Mouse (Mus musculus) CH12.LX (cell line): ENCODE measurements around the gene Efna4. TPM values are rescaled to one million over a fixed set of nuclear protein-coding genes. Genes with fewer than 3 reads are reported as not detected.

Experiments
- DNase-seq: peaks from one replicate; pipeline ENCODE4 v3.0.0-alpha.2; 2013; ENCODE audit errors: extremely low read depth
- H3K27ac ChIP-seq: 2 replicates; pipeline ENCODE4 v1.5.1; 2012; ENCODE audit warnings: low read depth, mild to moderate bottlenecking, control low read depth, moderate library complexity; ENCODE audit not compliant: insufficient read depth
- H3K27me3 ChIP-seq: replicated peaks from 2 replicates; pipeline ENCODE3; 2012; ENCODE audit warnings: inconsistent platforms
- H3K36me3 ChIP-seq, 2 experiments: replicated peaks in 1 of 2; 2 replicates each; pipeline versions ENCODE3 to v1.6.1; 2012; ENCODE audit warnings: inconsistent platforms in 1 of 2, low read length in 1 of 2, mild to moderate bottlenecking in 1 of 2, mixed read lengths in 1 of 2, moderate library complexity in 1 of 2; ENCODE audit not compliant: control insufficient read depth in 1 of 2, insufficient read depth in 1 of 2
- H3K4me1 ChIP-seq, 2 experiments: 2 replicates each; pipeline ENCODE4 v1.6.1; 2012; ENCODE audit warnings: inconsistent platforms in 1 of 2, moderate library complexity in 1 of 2; ENCODE audit not compliant: insufficient read depth in 2 of 2, control insufficient read depth in 1 of 2
- H3K4me2 ChIP-seq: 2 replicates; pipeline ENCODE4 v1.6.1; 2012; ENCODE audit warnings: low read depth, mild to moderate bottlenecking, control low read depth; ENCODE audit not compliant: poor library complexity, insufficient read depth, severe bottlenecking
- H3K4me3 ChIP-seq, 3 experiments: fragments of 150-350 bp in 1 of 3; sonication (generic) in 1 of 3; replicated peaks in 1 of 3; 2 replicates each; pipeline versions ENCODE3 to v1.5.1; 2011 to 2012; ENCODE audit warnings: low read depth in 2 of 3, low read length in 2 of 3, mild to moderate bottlenecking in 2 of 3, moderate library complexity in 2 of 3, control low read depth in 1 of 3, improper control_type of control experiment in 1 of 3, inconsistent platforms in 1 of 3, mixed read lengths in 1 of 3; ENCODE audit not compliant: poor library complexity in 1 of 3
- H3K79me2 ChIP-seq: replicated peaks from 2 replicates; pipeline ENCODE4 v1.6.1; 2012; ENCODE audit warnings: mild to moderate bottlenecking, moderate library complexity; ENCODE audit not compliant: control insufficient read depth, poor library complexity, insufficient read depth, severe bottlenecking; ENCODE audit errors: extremely low read depth
- H3K9ac ChIP-seq: 2 replicates; pipeline ENCODE4 v1.6.1; 2012; ENCODE audit warnings: low read depth, mild to moderate bottlenecking, control low read depth, moderate library complexity; ENCODE audit not compliant: insufficient read depth
- H3K9me3 ChIP-seq: replicated peaks from 2 replicates; pipeline ENCODE3; 2012; ENCODE audit warnings: low read length, inconsistent platforms, mixed read lengths
- BHLHE40 ChIP-seq: IDR thresholded peaks from 2 replicates; pipeline ENCODE4 v1.6.1; 2011; ENCODE audit warnings: mild to moderate bottlenecking, low read depth, low read length, improper control_type of control experiment
- CTCF ChIP-seq, 2 experiments: IDR thresholded peaks in 1 of 2; conservative IDR thresholded peaks in 1 of 2; 2 replicates each; pipeline ENCODE4 v1.5.1; 2011 to 2012; ENCODE audit warnings: low read depth in 2 of 2, low read length in 2 of 2, improper control_type of control experiment in 1 of 2, inconsistent platforms in 1 of 2, mild to moderate bottlenecking in 1 of 2, moderate library complexity in 1 of 2
- E2F4 ChIP-seq: IDR thresholded peaks from 2 replicates; pipeline ENCODE4 v1.6.1; 2011; ENCODE audit warnings: low read depth, low read length, improper control_type of control experiment; ENCODE audit not compliant: insufficient replicate concordance
- ELF1 ChIP-seq: IDR thresholded peaks from 2 replicates; pipeline ENCODE4 v1.6.1; 2014; ENCODE audit warnings: low read depth, mild to moderate bottlenecking, inconsistent platforms, low read length, improper control_type of control experiment
- EP300 ChIP-seq: IDR thresholded peaks from 2 replicates; pipeline ENCODE4 v1.6.1; 2011; ENCODE audit warnings: low read length, improper control_type of control experiment
- ETS1 ChIP-seq: conservative IDR thresholded peaks from 2 replicates; pipeline ENCODE4 v1.6.1; 2012; ENCODE audit warnings: low read depth, mild to moderate bottlenecking, inconsistent platforms, low read length, improper control_type of control experiment, moderate library complexity
- HCFC1 ChIP-seq: IDR thresholded peaks from 2 replicates; pipeline ENCODE4 v1.6.1; 2012; ENCODE audit warnings: low read depth, mild to moderate bottlenecking, inconsistent platforms, low read length, improper control_type of control experiment
- IRF4 ChIP-seq: IDR thresholded peaks from 2 replicates; pipeline ENCODE4 v1.6.1; 2014; ENCODE audit warnings: low read depth, mild to moderate bottlenecking, inconsistent platforms, low read length, improper control_type of control experiment
- JUN ChIP-seq: IDR thresholded peaks from 2 replicates; pipeline ENCODE4 v1.6.1; 2011; ENCODE audit warnings: low read depth, mild to moderate bottlenecking, low read length, improper control_type of control experiment, moderate library complexity; ENCODE audit not compliant: insufficient read depth
- JUND ChIP-seq: conservative IDR thresholded peaks from 2 replicates; pipeline ENCODE4 v1.6.1; 2011; ENCODE audit warnings: low read depth, low read length, improper control_type of control experiment
- MAFK ChIP-seq: IDR thresholded peaks from 2 replicates; pipeline ENCODE4 v1.6.1; 2011; ENCODE audit warnings: low read length, improper control_type of control experiment; ENCODE audit not compliant: insufficient replicate concordance
- MAX ChIP-seq: IDR thresholded peaks from 2 replicates; pipeline ENCODE4 v1.6.1; 2011; ENCODE audit warnings: low read length, improper control_type of control experiment
- MAZ ChIP-seq: IDR thresholded peaks from 2 replicates; pipeline ENCODE4 v1.6.1; 2012; ENCODE audit warnings: low read depth, mild to moderate bottlenecking, inconsistent platforms, low read length, improper control_type of control experiment, moderate library complexity
- MXI1 ChIP-seq: IDR thresholded peaks from 2 replicates; pipeline ENCODE4 v1.6.1; 2011; ENCODE audit warnings: mild to moderate bottlenecking, low read depth, low read length, improper control_type of control experiment
- MYC ChIP-seq: IDR thresholded peaks from 2 replicates; pipeline ENCODE4 v1.6.1; 2011; ENCODE audit warnings: low read depth, mild to moderate bottlenecking, improper control_type of control experiment, low read length
- NRF1 ChIP-seq: IDR thresholded peaks from 2 replicates; pipeline ENCODE4 v1.6.1; 2014; ENCODE audit warnings: low read depth, mild to moderate bottlenecking, inconsistent platforms, low read length, improper control_type of control experiment, moderate library complexity
- PAX5 ChIP-seq: IDR thresholded peaks from 2 replicates; pipeline ENCODE4 v1.6.1; 2012; ENCODE audit warnings: low read length, inconsistent platforms, mixed read lengths
- POLR2AphosphoS2 ChIP-seq: IDR thresholded peaks from 2 replicates; pipeline ENCODE4 v1.6.1; 2011; ENCODE audit warnings: low read depth, low read length, improper control_type of control experiment
- RAD21 ChIP-seq: IDR thresholded peaks from 2 replicates; pipeline ENCODE4 v1.6.1; 2011; ENCODE audit warnings: low read depth, mild to moderate bottlenecking, low read length, improper control_type of control experiment, moderate library complexity
- RCOR1 ChIP-seq: conservative IDR thresholded peaks from 2 replicates; pipeline ENCODE4 v1.6.1; 2012; ENCODE audit warnings: low read depth, mild to moderate bottlenecking, inconsistent platforms, low read length, improper control_type of control experiment
- SIN3A ChIP-seq: IDR thresholded peaks from 2 replicates; pipeline ENCODE4 v1.6.1; 2012; ENCODE audit warnings: low read length, improper control_type of control experiment, inconsistent platforms
- TBP ChIP-seq: conservative IDR thresholded peaks from 2 replicates; pipeline ENCODE4 v1.6.1; 2011; ENCODE audit warnings: low read depth, low read length, improper control_type of control experiment
- USF1 ChIP-seq: IDR thresholded peaks from 2 replicates; pipeline ENCODE4 v1.6.1; 2014; ENCODE audit warnings: low read depth, mild to moderate bottlenecking, inconsistent platforms, low read length, improper control_type of control experiment
- ZC3H11A ChIP-seq: IDR thresholded peaks from 2 replicates; pipeline ENCODE4 v1.6.1; 2012; ENCODE audit warnings: low read depth, mild to moderate bottlenecking, inconsistent platforms, low read length, improper control_type of control experiment
- ZNF384 ChIP-seq: IDR thresholded peaks from 2 replicates; pipeline ENCODE4 v1.6.1; 2012; ENCODE audit warnings: low read depth, low read length, improper control_type of control experiment, inconsistent platforms
- dilution Hi-C: fragments of 300-500 bp; cut with MboI; formaldehyde crosslinking; loops from 2 replicates; pipeline ENCODE4 v1.14.3; 2020; ENCODE audit warnings: low sequenced_read_pairs; ENCODE audit not compliant: extremely low pct_unique_long_range_greater_than_20kb, extremely low pct_ligation_motif_present
- in situ Hi-C: fragments of 300-500 bp; cut with MboI; formaldehyde crosslinking; loops from 3 replicates; pipeline ENCODE4 v1.14.3; 2019; ENCODE audit warnings: low sequenced_read_pairs, low pct_ligation_motif_present, low pct_unique_long_range_greater_than_20kb, mixed read lengths
- polyA plus RNA-seq: library from polyadenylated mRNA; unstranded; fragments of >175 nt; gene quantifications from 2 replicates; pipeline ENCODE4 v1.2.1, GENCODE M21; 2012; ENCODE audit warnings: low read depth; ENCODE audit not compliant: insufficient read length
- total RNA-seq, 2 experiments: library from RNA; depleted of rRNA; stranded (reverse); fragments of 300-350 nt in 1 of 2; fragments of >200 nt in 1 of 2; gene quantifications; 2 replicates each; pipeline ENCODE4 v1.2.3; 2012 to 2014

Efna4 gene
- total and polyA plus RNA-seq, 3 experiments = 1.1 to 2.6 (median 1.1) TPM

DNA sequence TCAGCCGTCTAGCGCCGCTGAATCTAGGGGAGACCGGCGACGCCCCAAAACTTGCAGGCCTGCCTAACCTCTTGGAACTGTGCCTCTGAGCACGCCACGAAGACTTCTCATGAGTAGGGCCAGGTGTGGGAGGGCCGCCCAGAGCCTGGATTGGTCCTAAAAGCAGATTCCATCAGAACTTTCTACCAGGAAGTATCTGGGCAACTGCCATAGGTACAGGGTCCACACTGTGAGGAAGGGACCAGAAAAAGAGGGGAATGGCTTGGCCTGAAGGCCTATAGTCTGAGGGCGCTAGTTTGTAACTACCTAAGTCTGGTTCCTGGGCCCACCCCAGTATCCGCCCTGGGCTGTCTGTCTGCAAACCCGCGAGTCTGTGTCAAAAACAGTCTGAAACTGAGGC lies 6.3 kb downstream of the Efna4 start:
- no peak for TF ChIP-seq JUND
- TF ChIP-seq MYC = no peak
- no peak for TF ChIP-seq MAFK
- no peak for TF ChIP-seq ETS1
- no peak for TF ChIP-seq ZNF384
- TF ChIP-seq BHLHE40 = no peak
- no peak for TF ChIP-seq CTCF (conservative IDR thresholded peaks at IDR 0.05 in 1 of 2, IDR thresholded peaks at IDR 0.05 in 1 of 2; ENCODE audit: low read depth in 2 of 2, low read length in 2 of 2)
- no peak for TF ChIP-seq EP300
- TF ChIP-seq TBP = no peak
- no peak for TF ChIP-seq ELF1
- TF ChIP-seq USF1 = no peak
- no peak for TF ChIP-seq E2F4
- TF ChIP-seq RAD21 = no peak
- no peak for TF ChIP-seq ZC3H11A
- no peak for TF ChIP-seq HCFC1
- Histone ChIP-seq H3K4me1 (peaks cover 10 to 23% of the 10 kb centered on the region in 2 experiments), H3K36me3 (no peaks in the 10 kb centered on the region), H3K9me3 (no peaks in the 10 kb centered on the region), H3K4me3 (no peak overlapping the region), H3K27me3 (peaks cover 50% of the 10 kb centered on the region), H3K4me2 (no peak overlapping the region), H3K27ac (no peak overlapping the region), H3K79me2 (no peaks in the 10 kb centered on the region), H3K9ac (no peak overlapping the region)
- in situ Hi-C loops (loop anchor here (25.0 kb wide), 2 partner anchors 356 to 431 kb away; partner anchors contain the start of genes Chrnb2 and Ube2q1), dilution Hi-C loops (no loop called here)
- no peak for DNase-seq

DNA sequence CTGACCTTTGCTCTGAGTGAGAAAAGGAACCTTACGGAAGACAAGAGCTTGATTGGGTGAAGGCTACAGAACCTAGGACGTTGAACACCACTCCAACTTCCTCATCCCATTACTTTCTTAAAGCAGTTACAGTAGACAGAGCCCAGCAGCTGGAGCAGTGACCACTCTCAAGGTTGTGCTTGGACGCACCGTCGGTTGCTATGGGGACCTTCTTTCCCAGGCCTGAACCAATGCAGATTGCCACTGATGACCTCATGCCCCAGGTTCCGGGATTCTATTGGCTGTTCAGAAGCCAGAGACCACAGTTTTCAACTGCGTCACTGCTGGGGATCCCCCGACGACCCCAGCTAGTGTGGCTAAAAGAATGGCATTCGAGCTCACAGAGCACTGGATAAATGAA lies 6.9 kb downstream of the Efna4 start:
- TF ChIP-seq SIN3A (0 out of 2 replicates have a peak, but pooled peaks have one; percentile 33), JUND (0 out of 2 replicates have a peak, but pooled peaks have one; percentile 10), NRF1 (no peak), POLR2AphosphoS2 (no peak), RAD21 (no peak), RCOR1 (no peak), IRF4 (no peak), JUN (peak; percentile 60), MAX (no peak), MXI1 (peak; percentile 62; the same call in 1 of the 2 replicates), MYC (no peak), PAX5 (no peak), USF1 (no peak), EP300 (no peak), ZNF384 (no peak), MAZ (no peak), HCFC1 (no peak)
- peaks cover 46% of the 10 kb centered on the region for H3K27me3 ChIP-seq
- dilution Hi-C loops (no loop called here), in situ Hi-C loops (loop anchor here (25.0 kb wide), 2 partner anchors 356 to 431 kb away; partner anchors contain the start of genes Chrnb2 and Ube2q1)
- no peak overlapping the region for H3K9ac ChIP-seq
- H3K4me3 ChIP-seq = no peak overlapping the region
- DNase-seq = no peak
- H3K79me2 ChIP-seq = no peaks in the 10 kb centered on the region
- peaks cover 9 to 20% of the 10 kb centered on the region in 2 experiments for H3K4me1 ChIP-seq
- no peaks in the 10 kb centered on the region for H3K36me3 ChIP-seq
- H3K27ac ChIP-seq = no peak overlapping the region
- H3K4me2 ChIP-seq = no peak overlapping the region
- H3K9me3 ChIP-seq = no peaks in the 10 kb centered on the region
